ENCODE assay signal across 9 mouse cellular contexts in the genomic region with DNA sequence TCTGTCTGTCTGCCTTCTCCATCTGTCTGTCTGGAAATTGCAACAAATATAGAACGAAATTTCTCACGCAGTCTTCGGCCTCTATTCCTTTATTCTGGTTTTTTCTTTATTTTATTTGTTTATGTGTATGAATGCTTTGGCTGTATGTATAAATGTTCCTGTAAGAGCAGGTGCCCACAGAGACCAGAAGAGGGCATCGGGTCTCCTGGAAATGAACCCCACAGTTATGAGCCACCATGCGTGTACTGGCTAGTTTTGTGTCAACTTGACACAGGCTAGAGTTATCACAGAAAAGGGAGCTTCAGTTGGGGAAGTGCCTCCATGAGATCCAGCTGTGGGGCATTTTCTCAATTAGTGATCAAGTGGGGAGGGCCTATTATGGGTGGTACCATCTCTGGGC. TPM values are rescaled to one million over a fixed set of nuclear protein-coding genes. Genes with fewer than 3 reads are reported as not detected.
DNase-seq lines count a peak whose midpoint lies in the region; ATAC-seq and TF ChIP-seq lines count a peak whose summit lies in the region.
"Had no signal": no experiment of that assay in that cellular context is flagged by ENCODE, and none has a peak within 500 bp of the region (broad histone marks: within the 10 kb centered on the region; RNA-seq: fewer than 3 reads in every experiment).

No protein-coding gene starts in this region.

- H3K9me3 ChIP-seq in embryonic facial prominence, embryonic 15.5 days (replicated peaks) = no peaks in the 10 kb centered on the region
- no peaks in the 10 kb centered on the region for H3K9me3 ChIP-seq in intestine, embryonic 15.5 days
- no peaks in the 10 kb centered on the region for H3K9me3 ChIP-seq in neural tube, embryonic 12.5 days

- WGBS in kidney, adult 2 months = 82% methylated on average over 5 of the region's 5 CpGs
- 74% methylated on average over 5 of the region's 5 CpGs for WGBS in embryonic facial prominence, embryonic 15.5 days
- WGBS in intestine, embryonic 15.5 days = 87% methylated on average over 5 of the region's 5 CpGs
- WGBS in neural tube, embryonic 12.5 days = 85% methylated on average over 5 of the region's 5 CpGs

- no peak overlapping the region for H3K4me3 ChIP-seq in kidney, adult 2 months (ENCODE audit: insufficient read depth, low read depth, low read length)
- H3K4me3 ChIP-seq in embryonic facial prominence, embryonic 15.5 days (replicated peaks) = no peak overlapping the region
- H3K4me3 ChIP-seq in intestine, embryonic 15.5 days (replicated peaks) = no peak overlapping the region
- H3K4me3 ChIP-seq in neural tube, embryonic 12.5 days = no peak overlapping the region

- no peaks in the 10 kb centered on the region for H3K27me3 ChIP-seq in kidney, adult 2 months (replicated peaks; ENCODE audit: control insufficient read depth, insufficient read depth, low read length)
- H3K27me3 ChIP-seq in embryonic facial prominence, embryonic 15.5 days = no peaks in the 10 kb centered on the region
- H3K27me3 ChIP-seq in intestine, embryonic 15.5 days (replicated peaks) = no peaks in the 10 kb centered on the region
- H3K27me3 ChIP-seq in neural tube, embryonic 12.5 days (replicated peaks) = no peaks in the 10 kb centered on the region

- no peak overlapping the region for H3K4me2 ChIP-seq in embryonic facial prominence, embryonic 15.5 days (replicated peaks)
- no peak overlapping the region for H3K4me2 ChIP-seq in intestine, embryonic 15.5 days (replicated peaks)
- H3K4me2 ChIP-seq in neural tube, embryonic 12.5 days (replicated peaks) = no peak overlapping the region

- no peak overlapping the region for H3K27ac ChIP-seq in kidney, adult 2 months (ENCODE audit: insufficient read depth, low read depth, low read length)
- H3K27ac ChIP-seq in embryonic facial prominence, embryonic 15.5 days (replicated peaks) = peak overlapping the region; percentile 78
- peak overlapping the region; percentile 65; the same call in 1 of the 2 replicates for H3K27ac ChIP-seq in intestine, embryonic 15.5 days
- H3K27ac ChIP-seq in neural tube, embryonic 12.5 days = peak overlapping the region; percentile 22; the same call in 1 of the 2 replicates

- TF ChIP-seq CTCF in kidney, adult 2 months (conservative IDR thresholded peaks at IDR 0.05; ENCODE audit: insufficient read depth, insufficient read length, low read depth, low read length) = 0 out of 2 replicates have a peak, but pooled peaks have one; percentile 7

- no peak for ATAC-seq in embryonic facial prominence, embryonic 15.5 days (ENCODE audit: insufficient number of reproducible peaks, low FRiP score, low TSS enrichment, low read depth)
- ATAC-seq in intestine, embryonic 15.5 days = no peak
- no peak for ATAC-seq in neural tube, embryonic 12.5 days (ENCODE audit: low FRiP score, low read depth)

- TF ChIP-seq POLR2A in kidney, adult 2 months (IDR thresholded peaks at IDR 0.05; ENCODE audit: low read depth, low read length) = no peak

- H3K9ac ChIP-seq in embryonic facial prominence, embryonic 15.5 days = no peak overlapping the region
- no peak overlapping the region for H3K9ac ChIP-seq in intestine, embryonic 15.5 days
- no peak overlapping the region for H3K9ac ChIP-seq in neural tube, embryonic 12.5 days

- H3K4me1 ChIP-seq in kidney, adult 2 months (ENCODE audit: control insufficient read depth, insufficient read depth, low read length) = no peaks in the 10 kb centered on the region
- H3K4me1 ChIP-seq in embryonic facial prominence, embryonic 15.5 days = peaks cover 12% of the 10 kb centered on the region; the same call in 1 of the 2 replicates
- H3K4me1 ChIP-seq in intestine, embryonic 15.5 days (replicated peaks) = peaks cover 13% of the 10 kb centered on the region; the same call in 1 of the 2 replicates
- peaks cover 15% of the 10 kb centered on the region; the same call in 1 of the 2 replicates for H3K4me1 ChIP-seq in neural tube, embryonic 12.5 days

- no peak for DNase-seq in kidney, adult 2 months
- DNase-seq in kidney, adult 18-20 months = no peak
- no peak for DNase-seq in MN1 (ENCODE audit: low spot score)
- DNase-seq in layer of hippocampus, postnatal 14 days (ENCODE audit: low spot score in 2 of 2) = no peak
- DNase-seq in thymus, postnatal 25 days = no peak
- DNase-seq: gastrocnemius, postnatal 36 days had no signal

- H3K36me3 ChIP-seq in kidney, adult 2 months (ENCODE audit: control insufficient read depth, insufficient read depth, low read length) = no peaks in the 10 kb centered on the region
- H3K36me3 ChIP-seq in embryonic facial prominence, embryonic 15.5 days = no peaks in the 10 kb centered on the region
- H3K36me3 ChIP-seq in intestine, embryonic 15.5 days = no peaks in the 10 kb centered on the region
- H3K36me3 ChIP-seq in neural tube, embryonic 12.5 days = no peaks in the 10 kb centered on the region

RNA-seq across cellular contexts. Expression of a gene that starts 11.9 kb away (rescaled TPM):
- polyA plus RNA-seq in kidney, adult 2 months (2012; rRNA removed) = 22.6 and 24.1 TPM in 2 replicates
- polyA plus RNA-seq in embryonic facial prominence, embryonic 15.5 days (2015; fragmentation: Nextera tagmentation; extraction: Ambion mirVana) = 37.7 and 39.1 TPM in 2 replicates
- polyA plus RNA-seq in intestine, embryonic 15.5 days (2015; fragmentation: Nextera tagmentation; extraction: Ambion mirVana) = 28.2 and 28.8 TPM in 2 replicates
- polyA plus RNA-seq in neural tube, embryonic 12.5 days (2016; fragmentation: Nextera tagmentation; extraction: Ambion mirVana) = 70.9 and 71.2 TPM in 2 replicates
- 10 to 100 TPM; 35.9 to 41.0 TPM for total RNA-seq in layer of hippocampus, postnatal 14 days (2021)

RNA-seq across cellular contexts. Expression of a gene that starts 51.6 kb away (rescaled TPM):
- polyA plus RNA-seq in kidney, adult 2 months (2012; rRNA removed) = 8.1 and 8.5 TPM in 2 replicates
- 2.4 and 2.9 TPM in 2 replicates for polyA plus RNA-seq in embryonic facial prominence, embryonic 15.5 days (2015; fragmentation: Nextera tagmentation; extraction: Ambion mirVana)
- polyA plus RNA-seq in intestine, embryonic 15.5 days (2015; fragmentation: Nextera tagmentation; extraction: Ambion mirVana) = 2.3 and 2.5 TPM in 2 replicates
- 4.1 and 4.7 TPM in 2 replicates for polyA plus RNA-seq in neural tube, embryonic 12.5 days (2016; fragmentation: Nextera tagmentation; extraction: Ambion mirVana)
- 10 to 100 TPM; 29.3 to 33.3 TPM for total RNA-seq in layer of hippocampus, postnatal 14 days (2021)
